Mouse (Mus musculus) MEL (cell line): ENCODE measurements around the gene Narf. TPM values are rescaled to one million over a fixed set of nuclear protein-coding genes. Genes with fewer than 3 reads are reported as not detected.

Experiments
- DNase-seq: peaks from one replicate; pipeline ENCODE4 v3.0.0; 2011; ENCODE audit warnings: low read depth, low spot score
- H3K27ac ChIP-seq: 2 replicates; pipeline ENCODE4 v1.5.1; 2012; ENCODE audit warnings: low read depth, mild to moderate bottlenecking, control low read depth, low read length, moderate library complexity; ENCODE audit not compliant: control insufficient read depth
- H3K27me3 ChIP-seq, 2 experiments: fragments of 150-350 bp in 1 of 2; sonication (generic) in 1 of 2; 2 replicates each; pipeline ENCODE4 v1.6.1; 2012; ENCODE audit warnings: low read length in 2 of 2, mild to moderate bottlenecking in 2 of 2, improper control_type of control experiment in 1 of 2, moderate library complexity in 1 of 2; ENCODE audit not compliant: insufficient read depth in 2 of 2, control insufficient read depth in 1 of 2
- H3K36me3 ChIP-seq, 2 experiments: 2 replicates each; pipeline ENCODE4 v1.6.1; 2012 to 2014; ENCODE audit warnings: low read length in 2 of 2, improper control_type of control experiment in 1 of 2, inconsistent platforms in 1 of 2, mild to moderate bottlenecking in 1 of 2; ENCODE audit not compliant: insufficient read depth in 2 of 2, control insufficient read depth in 1 of 2
- H3K4me1 ChIP-seq, 2 experiments: fragments of 150-350 bp in 1 of 2; sonication (generic) in 1 of 2; 2 replicates each; pipeline ENCODE4 v1.6.1; 2012; ENCODE audit warnings: low read length in 2 of 2, improper control_type of control experiment in 1 of 2, mild to moderate bottlenecking in 1 of 2; ENCODE audit not compliant: insufficient read depth in 2 of 2, control insufficient read depth in 1 of 2
- H3K4me3 ChIP-seq, 2 experiments: fragments of 150-350 bp in 1 of 2; sonication (generic) in 1 of 2; 2 replicates each; pipeline ENCODE4 v1.5.1; 2012; ENCODE audit warnings: low read depth in 2 of 2, low read length in 2 of 2, mild to moderate bottlenecking in 2 of 2, moderate library complexity in 2 of 2, control low read depth in 1 of 2, improper control_type of control experiment in 1 of 2; ENCODE audit not compliant: control insufficient read depth in 1 of 2, insufficient read depth in 1 of 2
- H3K79me2 ChIP-seq: 2 replicates; pipeline ENCODE4 v1.6.1; 2012; ENCODE audit warnings: mild to moderate bottlenecking, low read length, moderate library complexity; ENCODE audit not compliant: control insufficient read depth, poor library complexity, insufficient read depth
- H3K9ac ChIP-seq: 2 replicates; pipeline ENCODE4 v1.6.1; 2012; ENCODE audit warnings: low read depth, mild to moderate bottlenecking, control low read depth, low read length, moderate library complexity; ENCODE audit not compliant: control insufficient read depth, poor library complexity, severe bottlenecking
- H3K9me3 ChIP-seq: fragments of 150-350 bp; sonication (generic); replicated peaks from 2 replicates; pipeline ENCODE4 v1.6.1; 2012; ENCODE audit warnings: mild to moderate bottlenecking, low read length, improper control_type of control experiment, moderate library complexity; ENCODE audit not compliant: insufficient read depth
- CHD1 ChIP-seq: IDR thresholded peaks from 2 replicates; pipeline ENCODE4 v1.6.1; 2012; ENCODE audit warnings: low read depth, mild to moderate bottlenecking, inconsistent platforms, low read length, improper control_type of control experiment
- CHD2 ChIP-seq: IDR thresholded peaks from 2 replicates; pipeline ENCODE4 v1.6.1; 2011; ENCODE audit warnings: low read length, improper control_type of control experiment
- CTCF ChIP-seq, 3 experiments: IDR thresholded peaks in 2 of 3; conservative IDR thresholded peaks in 1 of 3; 2 replicates each; pipeline ENCODE4 v1.5.1; 2011 to 2012; ENCODE audit warnings: low read length in 3 of 3, low read depth in 2 of 3, mild to moderate bottlenecking in 2 of 3, improper control_type of control experiment in 1 of 3, inconsistent platforms in 1 of 3, mixed read lengths in 1 of 3, moderate library complexity in 1 of 3; ENCODE audit not compliant: control insufficient read depth in 1 of 3, insufficient read depth in 1 of 3, poor library complexity in 1 of 3, severe bottlenecking in 1 of 3
- EP300 ChIP-seq, 2 experiments: IDR thresholded peaks; 2 replicates each; pipeline ENCODE4 v1.6.1; 2011; ENCODE audit warnings: improper control_type of control experiment in 2 of 2, low read length in 2 of 2, low read depth in 1 of 2, mild to moderate bottlenecking in 1 of 2
- ETS1 ChIP-seq: IDR thresholded peaks from 2 replicates; pipeline ENCODE4 v1.6.1; 2012; ENCODE audit warnings: low read depth, mild to moderate bottlenecking, inconsistent platforms, low read length, improper control_type of control experiment, moderate library complexity
- GABPA ChIP-seq: IDR thresholded peaks from 2 replicates; pipeline ENCODE4 v1.6.1; 2012; ENCODE audit warnings: low read depth, mild to moderate bottlenecking, inconsistent platforms, low read length, improper control_type of control experiment, moderate library complexity
- GATA1 ChIP-seq: IDR thresholded peaks from 2 replicates; pipeline ENCODE4 v1.6.1; 2011; ENCODE audit warnings: low read depth, low read length, improper control_type of control experiment
- HCFC1 ChIP-seq: IDR thresholded peaks from 2 replicates; pipeline ENCODE4 v1.6.1; 2012; ENCODE audit warnings: low read depth, mild to moderate bottlenecking, inconsistent platforms, low read length, improper control_type of control experiment, moderate library complexity
- KAT2A ChIP-seq: conservative IDR thresholded peaks from 2 replicates; pipeline ENCODE4 v1.6.1; 2012; ENCODE audit warnings: low read depth, low read length, improper control_type of control experiment, inconsistent platforms
- MAFK ChIP-seq: IDR thresholded peaks from 2 replicates; pipeline ENCODE4 v1.6.1; 2011; ENCODE audit warnings: low read depth, mild to moderate bottlenecking, low read length, improper control_type of control experiment, borderline replicate concordance
- MAZ ChIP-seq: IDR thresholded peaks from 2 replicates; pipeline ENCODE4 v1.6.1; 2012; ENCODE audit warnings: low read depth, mild to moderate bottlenecking, inconsistent platforms, low read length, improper control_type of control experiment
- MEF2A ChIP-seq: IDR thresholded peaks from 2 replicates; pipeline ENCODE4 v1.6.1; 2014; ENCODE audit warnings: low read depth, mild to moderate bottlenecking, inconsistent platforms, low read length, improper control_type of control experiment; ENCODE audit not compliant: poor library complexity, insufficient replicate concordance, severe bottlenecking; ENCODE audit errors: extremely low read depth
- MXI1 ChIP-seq: IDR thresholded peaks from 2 replicates; pipeline ENCODE4 v1.6.1; 2011; ENCODE audit warnings: mild to moderate bottlenecking, low read depth, low read length, improper control_type of control experiment
- MYB ChIP-seq: IDR thresholded peaks from 2 replicates; pipeline ENCODE4 v1.6.1; 2011; ENCODE audit warnings: mild to moderate bottlenecking, low read depth, low read length, improper control_type of control experiment
- MYC ChIP-seq: IDR thresholded peaks from 2 replicates; pipeline ENCODE4 v1.6.1; 2011; ENCODE audit warnings: low read depth, mild to moderate bottlenecking, low read length, improper control_type of control experiment, moderate library complexity
- NELFE ChIP-seq: IDR thresholded peaks from 2 replicates; pipeline ENCODE4 v1.6.1; 2011; ENCODE audit warnings: low read depth, low read length, improper control_type of control experiment
- NRF1 ChIP-seq: IDR thresholded peaks from 2 replicates; pipeline ENCODE4 v1.6.1; 2014; ENCODE audit warnings: low read depth, mild to moderate bottlenecking, inconsistent platforms, low read length, improper control_type of control experiment, moderate library complexity; ENCODE audit not compliant: poor library complexity, insufficient read depth, severe bottlenecking
- POLR2AphosphoS2 ChIP-seq: IDR thresholded peaks from 2 replicates; pipeline ENCODE4 v1.6.1; 2011; ENCODE audit warnings: low read length, improper control_type of control experiment
- RAD21 ChIP-seq: IDR thresholded peaks from 2 replicates; pipeline ENCODE4 v1.6.1; 2011; ENCODE audit warnings: mild to moderate bottlenecking, low read depth, low read length, improper control_type of control experiment
- SIN3A ChIP-seq: IDR thresholded peaks from 2 replicates; pipeline ENCODE4 v1.6.1; 2012; ENCODE audit warnings: low read length, improper control_type of control experiment, inconsistent platforms
- SMC3 ChIP-seq: IDR thresholded peaks from 2 replicates; pipeline ENCODE4 v1.6.1; 2011; ENCODE audit warnings: low read depth, low read length, improper control_type of control experiment
- TBP ChIP-seq: IDR thresholded peaks from 2 replicates; pipeline ENCODE4 v1.8.0; 2011; ENCODE audit warnings: low read depth, low read length, improper control_type of control experiment
- UBTF ChIP-seq: IDR thresholded peaks from 2 replicates; pipeline ENCODE4 v1.6.1; 2012; ENCODE audit warnings: low read depth, mild to moderate bottlenecking, inconsistent platforms, low read length, improper control_type of control experiment, moderate library complexity, borderline replicate concordance; ENCODE audit not compliant: insufficient read depth
- USF2 ChIP-seq, 2 experiments: IDR thresholded peaks; 2 replicates each; pipeline ENCODE4 v1.6.1; 2011 to 2012; ENCODE audit warnings: improper control_type of control experiment in 2 of 2, low read length in 2 of 2, borderline replicate concordance in 1 of 2, inconsistent platforms in 1 of 2, low read depth in 1 of 2, mild to moderate bottlenecking in 1 of 2; ENCODE audit not compliant: insufficient read depth in 1 of 2
- ZKSCAN1 ChIP-seq: IDR thresholded peaks from 2 replicates; pipeline ENCODE4 v1.6.1; 2012; ENCODE audit warnings: low read depth, mild to moderate bottlenecking, inconsistent platforms, low read length, improper control_type of control experiment, moderate library complexity
- ZNF384 ChIP-seq: IDR thresholded peaks from 2 replicates; pipeline ENCODE4 v1.6.1; 2012; ENCODE audit warnings: low read depth, mild to moderate bottlenecking, inconsistent platforms, low read length, improper control_type of control experiment
- polyA plus RNA-seq, 2 experiments: library from polyadenylated mRNA; stranded (reverse) in 1 of 2; unstranded in 1 of 2; fragments of >175 nt in 1 of 2; fragments of >200 nt in 1 of 2; gene quantifications; 2 replicates each; pipeline versions ENCODE4 v1.2.1 to v1.2.4; 2012; ENCODE audit warnings: low replicate concordance in 2 of 2, low read depth in 1 of 2; ENCODE audit not compliant: insufficient read length in 2 of 2, insufficient read depth in 1 of 2, missing spikeins in 1 of 2
- total RNA-seq: library from RNA; depleted of rRNA; stranded (reverse); fragments of 300-350 nt; gene quantifications from 2 replicates; pipeline ENCODE4 v1.2.3, GENCODE M21; 2012

The Narf gene
- total and polyA plus RNA-seq, 3 experiments, result 31.9 to 44.9 TPM; not detected in 1

- Histone ChIP-seq H3K9ac (no peak overlapping the region), H3K27ac (no peak overlapping the region), H3K79me2 (no peaks in the 10 kb centered on the region), H3K4me1 (peaks cover 3 to 5% of the 10 kb centered on the region in 2 experiments; a peak in 2 of 4 replicates), H3K9me3 (no peaks in the 10 kb centered on the region), H3K27me3 (no peaks in the 10 kb centered on the region), H3K4me3 (no peak overlapping the region), H3K36me3 (peaks cover 2 to 6% of the 10 kb centered on the region in 2 experiments; a peak in 3 of 4 replicates)
- TF ChIP-seq CTCF (IDR thresholded peaks at IDR 0.05 in 2 of 3, conservative IDR thresholded peaks at IDR 0.05 in 1 of 3; ENCODE audit: control insufficient read depth in 1 of 3, insufficient read depth in 1 of 3, low read depth in 2 of 3, low read length in 3 of 3, poor library complexity in 1 of 3, severe bottlenecking in 1 of 3), result no peak
- no peak for TF ChIP-seq USF2 (IDR thresholded peaks at IDR 0.05; ENCODE audit: borderline replicate concordance in 1 of 2, insufficient read depth in 1 of 2, low read depth in 1 of 2, low read length in 2 of 2)
- no peak for TF ChIP-seq MAZ
- TF ChIP-seq NRF1, result no peak
- TF ChIP-seq KAT2A, result no peak
- no peak for TF ChIP-seq HCFC1
- no peak for TF ChIP-seq CHD2
- no peak for TF ChIP-seq MYC
- no peak for TF ChIP-seq SIN3A
- no peak for TF ChIP-seq MYB
- no peak for TF ChIP-seq UBTF
- no peak for TF ChIP-seq GATA1
- no peak for TF ChIP-seq TBP
- no peak for TF ChIP-seq NELFE
- TF ChIP-seq GABPA, result no peak
- no peak for TF ChIP-seq POLR2AphosphoS2
- no peak for TF ChIP-seq RAD21
- no peak for TF ChIP-seq CHD1
- TF ChIP-seq ZKSCAN1, result no peak
- no peak for TF ChIP-seq SMC3
- no peak for DNase-seq
Observed at GRCm38 (mm10) chr11:121220771-121221170, 16.3 kb upstream of the Narf start.

GRCm38 (mm10) chr11:121221321-121222010 lies 15.6 kb upstream of the Narf start:
- Histone ChIP-seq H3K27ac (no peak overlapping the region), H3K9ac (no peak overlapping the region), H3K79me2 (no peaks in the 10 kb centered on the region), H3K4me1 (peaks cover 3 to 5% of the 10 kb centered on the region in 2 experiments; a peak in 2 of 4 replicates), H3K36me3 (peaks cover 2 to 6% of the 10 kb centered on the region in 2 experiments; a peak in 3 of 4 replicates), H3K27me3 (no peaks in the 10 kb centered on the region), H3K4me3 (no peak overlapping the region), H3K9me3 (no peaks in the 10 kb centered on the region)
- DNase-seq, result peak; percentile 52
- no peak for TF ChIP-seq MEF2A
- no peak for TF ChIP-seq MXI1
- TF ChIP-seq USF2 (IDR thresholded peaks at IDR 0.05; ENCODE audit: borderline replicate concordance in 1 of 2, insufficient read depth in 1 of 2, low read depth in 1 of 2, low read length in 2 of 2), result no peak
- no peak for TF ChIP-seq MAFK
- 0 out of 2 replicates have a peak, but pooled peaks have one; percentile 8 for TF ChIP-seq ETS1
- no peak for TF ChIP-seq NRF1
- TF ChIP-seq EP300 (IDR thresholded peaks at IDR 0.05; ENCODE audit: low read depth in 1 of 2, low read length in 2 of 2), result peak in 1 of 2 experiments; percentile 42; a peak in 1 of 4 replicates
- TF ChIP-seq CHD1, result no peak
- peak; percentile 37; the same call in 1 of the 2 replicates for TF ChIP-seq GATA1
- no peak for TF ChIP-seq ZNF384
